In the genomic region with DNA sequence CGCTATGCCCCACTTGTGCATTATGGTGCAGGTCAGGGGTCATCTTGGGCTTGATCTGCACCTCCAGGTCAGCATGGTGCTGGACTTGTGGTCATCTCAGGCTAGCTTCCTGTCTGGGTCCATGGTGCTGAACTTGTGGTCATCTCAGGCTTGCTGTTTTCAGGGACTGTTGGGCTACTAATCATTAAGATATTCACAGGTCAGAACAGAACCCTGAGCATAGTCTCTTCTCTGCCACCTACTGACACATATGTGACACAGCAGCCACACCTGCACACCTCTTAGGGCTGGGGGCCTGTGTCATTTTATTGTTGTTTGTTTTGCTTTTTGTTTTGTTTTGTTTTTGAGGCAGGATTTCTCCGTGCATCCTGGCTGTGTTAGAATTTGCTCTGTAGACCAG, we compare ENCODE assay signal across 11 mouse cellular contexts. TPM values are rescaled to one million over a fixed set of nuclear protein-coding genes. Genes with fewer than 3 reads are reported as not detected.
DNase-seq lines count a peak whose midpoint lies in the region; ATAC-seq and TF ChIP-seq lines count a peak whose summit lies in the region.
"Had no signal": no experiment of that assay in that cellular context is flagged by ENCODE, and none has a peak within 500 bp of the region (broad histone marks: within the 10 kb centered on the region; RNA-seq: fewer than 3 reads in every experiment).

No protein-coding gene starts in this region.

- 0 out of 2 replicates have a peak, but pooled peaks have one; percentile 40 for ATAC-seq in erythroblast, adult 5-6 weeks (replicated peaks; ENCODE audit: low FRiP score, poor library complexity, severe bottlenecking)
- no peak for ATAC-seq in forebrain, embryonic 11.5 days (replicated peaks; ENCODE audit: low FRiP score)

- peaks cover 0 to 16% of the 10 kb centered on the region in 2 experiments; a peak in 2 of 4 replicates for H3K4me1 ChIP-seq in CH12.LX (ENCODE audit: control insufficient read depth in 1 of 2, insufficient read depth in 2 of 2)
- H3K4me1 ChIP-seq in forebrain, embryonic 11.5 days (replicated peaks; ENCODE audit: control insufficient read depth, insufficient read depth, low read length): peaks cover 2% of the 10 kb centered on the region; the same call in 1 of the 2 replicates
- H3K4me1 ChIP-seq: lung, embryonic 15.5 days had no signal

- no peak for TF ChIP-seq POLR2A in CH12.LX (IDR thresholded peaks at IDR 0.05; ENCODE audit: low read depth, low read length)

- intact Hi-C loops in left cerebral cortex, adult 2 months (cut with DNase I): no loop called here

- no peaks in the 10 kb centered on the region for H3K36me3 ChIP-seq in CH12.LX (replicated peaks in 1 of 2; ENCODE audit: control insufficient read depth in 1 of 2, insufficient read depth in 1 of 2, low read length in 1 of 2)
- H3K36me3 ChIP-seq in forebrain, embryonic 11.5 days (ENCODE audit: control insufficient read depth, insufficient read depth, low read length): no peaks in the 10 kb centered on the region
- H3K36me3 ChIP-seq: forebrain, embryonic 10.5 days; lung, embryonic 15.5 days had no signal

- 63% methylated on average over 2 of the region's 2 CpGs for whole genome bisulfite sequencing in forebrain, embryonic 11.5 days

- TF ChIP-seq EP300 in CH12.LX (IDR thresholded peaks at IDR 0.05; ENCODE audit: low read length): no peak

- peak; percentile 69 for TF ChIP-seq CTCF in left cerebral cortex, adult 2 months (IDR thresholded peaks at IDR 0.05)
- peak; percentile 51 to 92 for TF ChIP-seq CTCF in CH12.LX (conservative IDR thresholded peaks at IDR 0.05 in 1 of 2, IDR thresholded peaks at IDR 0.05 in 1 of 2; ENCODE audit: low read depth in 2 of 2, low read length in 2 of 2)

- dilution Hi-C loops in CH12.LX (cut with MboI; ENCODE audit: extremely low pct_ligation_motif_present, extremely low pct_unique_long_range_greater_than_20kb, low sequenced_read_pairs): no loop called here

- DNase-seq in left cerebral cortex, adult 2 months (ENCODE audit: extremely low spot score in 1 of 2, low spot score in 2 of 2): no peak
- DNase-seq in left cerebral cortex, adult 9 months (ENCODE audit: low spot score in 2 of 2): no peak
- DNase-seq in 416B (ENCODE audit: low read depth): peak; percentile 59
- peak; percentile 31 for DNase-seq in CH12.LX (ENCODE audit: extremely low read depth)
- DNase-seq in adrenal gland, postnatal 4 days (ENCODE audit: low spot score in 2 of 2): no peak
- no peak for DNase-seq in forebrain, embryonic 11.5 days (ENCODE audit: low spot score)
- DNase-seq in left cerebral cortex, adult 8-10 months (ENCODE audit: low spot score in 2 of 2): no peak
- DNase-seq: cerebellum, postnatal 14 days had no signal

- no peak overlapping the region for H3K9ac ChIP-seq in CH12.LX (ENCODE audit: insufficient read depth, low read depth)
- no peak overlapping the region for H3K9ac ChIP-seq in forebrain, embryonic 11.5 days (ENCODE audit: low read length)
- H3K9ac ChIP-seq: lung, embryonic 15.5 days had no signal

- H3K9me3 ChIP-seq in CH12.LX (replicated peaks; ENCODE audit: low read length): no peaks in the 10 kb centered on the region
- no peaks in the 10 kb centered on the region for H3K9me3 ChIP-seq in forebrain, embryonic 11.5 days (ENCODE audit: control insufficient read depth, low read length)
- H3K9me3 ChIP-seq: forebrain, embryonic 10.5 days; lung, embryonic 15.5 days had no signal

- in situ Hi-C loops in CH12.LX (cut with MboI; ENCODE audit: low pct_ligation_motif_present, low pct_unique_long_range_greater_than_20kb, low sequenced_read_pairs): no loop called here

- no peak overlapping the region for H3K27ac ChIP-seq in left cerebral cortex, adult 2 months
- no peak overlapping the region for H3K27ac ChIP-seq in CH12.LX (ENCODE audit: insufficient read depth, low read depth)
- H3K27ac ChIP-seq in forebrain, embryonic 11.5 days (ENCODE audit: low read depth, low read length): no peak overlapping the region
- H3K27ac ChIP-seq: forebrain, embryonic 10.5 days; lung, embryonic 15.5 days had no signal

- peaks cover 5% of the 10 kb centered on the region for H3K27me3 ChIP-seq in CH12.LX (replicated peaks)
- peaks cover 2% of the 10 kb centered on the region; the same call in 1 of the 2 replicates for H3K27me3 ChIP-seq in forebrain, embryonic 11.5 days (ENCODE audit: control insufficient read depth, insufficient read depth, low read length)

- H3K4me3 ChIP-seq in left cerebral cortex, adult 2 months: no peak overlapping the region
- no peak overlapping the region for H3K4me3 ChIP-seq in CH12.LX (replicated peaks in 1 of 3; ENCODE audit: low read depth in 2 of 3, low read length in 2 of 3, poor library complexity in 1 of 3)
- no peak overlapping the region for H3K4me3 ChIP-seq in forebrain, embryonic 11.5 days (ENCODE audit: low read depth, low read length)
- H3K4me3 ChIP-seq: forebrain, embryonic 10.5 days; lung, embryonic 15.5 days had no signal

- no peaks in the 10 kb centered on the region for H3K79me2 ChIP-seq in CH12.LX (replicated peaks; ENCODE audit: control insufficient read depth, extremely low read depth, insufficient read depth, poor library complexity, severe bottlenecking)

- no peak overlapping the region for H3K4me2 ChIP-seq in CH12.LX (ENCODE audit: insufficient read depth, low read depth, poor library complexity, severe bottlenecking)
- no peak overlapping the region for H3K4me2 ChIP-seq in forebrain, embryonic 11.5 days (ENCODE audit: low read depth, low read length, severe bottlenecking)
- H3K4me2 ChIP-seq: lung, embryonic 15.5 days had no signal

- peak; percentile 87 for TF ChIP-seq RAD21 in CH12.LX (IDR thresholded peaks at IDR 0.05; ENCODE audit: low read depth, low read length)

TF ChIP-seq in CH12.LX, 34 proteins besides CTCF, POLR2A, EP300 and RAD21 (continues in another document):
- TF ChIP-seq JUN (IDR thresholded peaks at IDR 0.05; ENCODE audit: insufficient read depth, low read depth, low read length): no peak
- TF ChIP-seq KAT2A (IDR thresholded peaks at IDR 0.05; ENCODE audit: insufficient replicate concordance, low read length): no peak
- no peak for TF ChIP-seq CHD1 (IDR thresholded peaks at IDR 0.05; ENCODE audit: low read depth, low read length)
- TF ChIP-seq USF1 (IDR thresholded peaks at IDR 0.05; ENCODE audit: low read depth, low read length): no peak
- no peak for TF ChIP-seq POLR2AphosphoS2 (IDR thresholded peaks at IDR 0.05; ENCODE audit: low read depth, low read length)
- no peak for TF ChIP-seq IRF4 (IDR thresholded peaks at IDR 0.05; ENCODE audit: low read depth, low read length)

RNA-seq across cellular contexts. Expression of a gene that starts 2.2 kb away (rescaled TPM):
- 100 to 1,000 TPM; 175 to 186 TPM for total RNA-seq in left cerebral cortex, adult 2 months (2021)
- total RNA-seq in CH12.LX (2012; rRNA removed) (2.1 and 2.6 TPM in 2 replicates), CH12.LX (2014; rRNA removed) (3.5 and 3.9 TPM in 2 replicates)
- 5.3 and 6.0 TPM in 2 replicates for polyA plus RNA-seq in CH12.LX (2012; ENCODE audit: insufficient read length, low read depth)
- not detected in 2 replicates for total RNA-seq in erythroblast, adult 5-6 weeks (2015; ENCODE audit: low replicate concordance)
- total RNA-seq in erythroblast, adult 5-6 weeks (2017; ENCODE audit: low replicate concordance): not detected in 2 replicates
- 1 to 10 TPM; 2.4 to 3.6 TPM for total RNA-seq in adrenal gland, postnatal 4 days (2021)
- polyA plus RNA-seq in forebrain, embryonic 11.5 days (2014; fragmentation: Nextera tagmentation; extraction: Ambion mirVana): 51.5 and 60.4 TPM in 2 replicates
- total RNA-seq in left cerebral cortex, adult 8-10 months (2022): 100 to 1,000 TPM; 143 to 155 (median 147) TPM

RNA-seq across cellular contexts. Expression of a gene that starts 8.3 kb away (rescaled TPM):
- total RNA-seq in left cerebral cortex, adult 2 months (2021): 10 to 100 TPM; 20.7 to 22.0 TPM
- 22.7 and 27.4 TPM in 2 replicates for total RNA-seq in CH12.LX (2012; rRNA removed)
- total RNA-seq in CH12.LX (2014; rRNA removed): 15.6 and 16.4 TPM in 2 replicates
- 61.3 and 71.3 TPM in 2 replicates for polyA plus RNA-seq in CH12.LX (2012; ENCODE audit: insufficient read length, low read depth)
- 4.8 and 5.4 TPM in 2 replicates for total RNA-seq in erythroblast, adult 5-6 weeks (2015; ENCODE audit: low replicate concordance)
- 1.4 and 1.5 TPM in 2 replicates for total RNA-seq in erythroblast, adult 5-6 weeks (2017; ENCODE audit: low replicate concordance)
- 10 to 100 TPM; 23.6 to 26.0 TPM for total RNA-seq in adrenal gland, postnatal 4 days (2021)
- 20.7 and 23.9 TPM in 2 replicates for polyA plus RNA-seq in forebrain, embryonic 11.5 days (2014; fragmentation: Nextera tagmentation; extraction: Ambion mirVana)
- total RNA-seq in left cerebral cortex, adult 8-10 months (2022): 10 to 100 TPM; 23.8 to 29.4 (median 26.5) TPM

RNA-seq across cellular contexts. Expression of a gene that starts 16.1 kb away (rescaled TPM):
- 10 to 100 TPM; 13.1 to 14.2 TPM for total RNA-seq in left cerebral cortex, adult 2 months (2021)
- total RNA-seq in CH12.LX (2012; rRNA removed): 13.8 and 17.2 TPM in 2 replicates
- 10.5 and 13.4 TPM in 2 replicates for total RNA-seq in CH12.LX (2014; rRNA removed)
- polyA plus RNA-seq in CH12.LX (2012; ENCODE audit: insufficient read length, low read depth): 9.5 and 12.3 TPM in 2 replicates
- total RNA-seq in erythroblast, adult 5-6 weeks (2015; ENCODE audit: low replicate concordance): 8.1 and 16.3 TPM in 2 replicates
- total RNA-seq in erythroblast, adult 5-6 weeks (2017; ENCODE audit: low replicate concordance): 9.7 and 10.2 TPM in 2 replicates
- total RNA-seq in adrenal gland, postnatal 4 days (2021): 10 to 100 TPM; 15.9 to 18.9 TPM
- polyA plus RNA-seq in forebrain, embryonic 11.5 days (2014; fragmentation: Nextera tagmentation; extraction: Ambion mirVana): 15.2 and 17.6 TPM in 2 replicates
- total RNA-seq in left cerebral cortex, adult 8-10 months (2022): 10 to 100 TPM; 15.1 to 19.6 (median 16.4) TPM

RNA-seq across cellular contexts. Expression of a gene that starts 16.4 kb away (rescaled TPM):
- 10 to 100 TPM; 46.6 to 47.9 TPM for total RNA-seq in left cerebral cortex, adult 2 months (2021)
- 56.4 and 63.9 TPM in 2 replicates for total RNA-seq in CH12.LX (2012; rRNA removed)
- total RNA-seq in CH12.LX (2014; rRNA removed): 22.2 and 28.7 TPM in 2 replicates
- 44.0 and 45.8 TPM in 2 replicates for polyA plus RNA-seq in CH12.LX (2012; ENCODE audit: insufficient read length, low read depth)
- 2.1 and 16.7 TPM in 2 replicates for total RNA-seq in erythroblast, adult 5-6 weeks (2015; ENCODE audit: low replicate concordance)
- 15.5 and 30.7 TPM in 2 replicates for total RNA-seq in erythroblast, adult 5-6 weeks (2017; ENCODE audit: low replicate concordance)
- 10 to 100 TPM; 55.5 to 56.4 TPM for total RNA-seq in adrenal gland, postnatal 4 days (2021)
- 40.5 and 41.9 TPM in 2 replicates for polyA plus RNA-seq in forebrain, embryonic 11.5 days (2014; fragmentation: Nextera tagmentation; extraction: Ambion mirVana)
- total RNA-seq in left cerebral cortex, adult 8-10 months (2022): 10 to 100 TPM; 36.6 to 48.0 (median 42.9) TPM

RNA-seq across cellular contexts. Expression of a gene that starts 16.6 kb away (rescaled TPM):
- total RNA-seq in left cerebral cortex, adult 2 months (2021): under 1 TPM in 1 of 2 experiments, not detected in 1; 0.36 TPM
- total RNA-seq in CH12.LX (2012; rRNA removed) (194 and 232 TPM in 2 replicates), CH12.LX (2014; rRNA removed) (60.1 and 61.0 TPM in 2 replicates)
- polyA plus RNA-seq in CH12.LX (2012; ENCODE audit: insufficient read length, low read depth): 130 and 168 TPM in 2 replicates
- not detected in 2 replicates for total RNA-seq in erythroblast, adult 5-6 weeks (2015; ENCODE audit: low replicate concordance)
- total RNA-seq in erythroblast, adult 5-6 weeks (2017; ENCODE audit: low replicate concordance): not detected in 2 replicates
- total RNA-seq in adrenal gland, postnatal 4 days (2021): 1 to 10 TPM; 1.5 to 1.6 TPM
- 0.67 and 1.1 TPM in 2 replicates for polyA plus RNA-seq in forebrain, embryonic 11.5 days (2014; fragmentation: Nextera tagmentation; extraction: Ambion mirVana)
- under 1 TPM in 2 of 4 experiments, not detected in 2; 0.27 to 0.58 TPM for total RNA-seq in left cerebral cortex, adult 8-10 months (2022)

Comparison
In these comparisons a context has a peak if more than half of its experiments do, and no peak if none do; other contexts are left out.
1. DNase-seq: peak in 416B (single experiment) and CH12.LX (single experiment); none in left cerebral cortex, adult 2 months (0 of 2), left cerebral cortex, adult 9 months (0 of 2), adrenal gland, postnatal 4 days (0 of 2), forebrain, embryonic 11.5 days (single experiment) and left cerebral cortex, adult 8-10 months (0 of 2).
2. RNA of a gene that starts 2.2 kb away (total RNA-seq): 175 to 186 TPM in left cerebral cortex, adult 2 months and 143 to 155 TPM in left cerebral cortex, adult 8-10 months; 2.1 to 3.9 TPM in CH12.LX, 2.4 to 3.6 TPM in adrenal gland, postnatal 4 days and not detected in erythroblast, adult 5-6 weeks; every median in the first group is over 10 times any median in the second.